Mouse (Mus musculus) kidney, postnatal 25 days (tissue): ENCODE measurements around the gene Gja8.

ENCODE experiments used
- DNase-seq, 2 experiments: peaks; one replicate each; pipeline ENCODE4 v3.0.0; 2021; ENCODE audit warnings: mixed read lengths in 2 of 2

Gja8 gene

GRCm38 (mm10) chr3:96879536-96879935 is 46.3 kb downstream of the Gja8 start:
- peak in 1 of 2 experiments; percentile 62 for DNase-seq

- DNase-seq, result peak; percentile 44 to 74
These were observed 50.8 kb downstream of the Gja8 start for GRCm38 (mm10) chr3:96874808-96875571.

- DNase-seq, result peak; percentile 3 to 45
These were observed 53.3 kb downstream of the Gja8 start for GRCm38 (mm10) chr3:96872501-96872900.

- peak; percentile 1 to 33 for DNase-seq
These were observed 54.8 kb downstream of the Gja8 start for GRCm38 (mm10) chr3:96871070-96871469.

- no peak for DNase-seq
These were observed 55.5 kb downstream of the Gja8 start for GRCm38 (mm10) chr3:96870270-96870669.

- peak in 1 of 2 experiments; percentile 37 for DNase-seq
These were observed 56.7 kb downstream of the Gja8 start for GRCm38 (mm10) chr3:96869091-96869490.

- peak in 1 of 2 experiments; percentile 41 for DNase-seq
These were observed 57.3 kb downstream of the Gja8 start for GRCm38 (mm10) chr3:96868566-96868965.

GRCm38 (mm10) chr3:96867863-96868262 is 58.0 kb downstream of the Gja8 start:
- peak in 1 of 2 experiments; percentile 29 for DNase-seq
